9 mouse cellular contexts compared by ENCODE assay signal in the genomic region with DNA sequence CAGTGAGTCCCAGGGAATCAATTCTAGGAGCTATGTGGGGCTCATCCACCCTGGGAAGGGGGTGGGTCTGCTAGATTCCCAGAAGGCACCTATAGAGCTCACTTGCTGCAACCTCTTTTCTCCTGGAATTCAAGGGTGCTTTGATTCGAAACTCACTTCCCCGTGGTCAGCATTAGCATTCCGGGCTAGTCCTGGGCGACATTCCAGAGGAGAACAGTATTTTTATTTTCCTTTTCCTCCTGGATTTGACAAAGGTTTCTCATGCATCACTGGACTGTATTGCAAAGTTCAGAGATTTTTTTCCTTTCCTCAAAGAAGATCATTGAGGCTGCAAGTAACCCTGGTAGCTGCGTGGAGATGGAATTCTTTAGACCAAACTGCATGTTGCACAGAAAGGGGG.
DNase-seq lines count a peak whose midpoint lies in the region; ATAC-seq and TF ChIP-seq lines count a peak whose summit lies in the region.
"Had no signal": no experiment of that assay in that cellular context is flagged by ENCODE, and none has a peak within 500 bp of the region (broad histone marks: within the 10 kb centered on the region; RNA-seq: fewer than 3 reads in every experiment).

No protein-coding gene starts in this region.

- ATAC-seq in hindbrain, embryonic 14.5 days (ENCODE audit: low FRiP score): no peak
- ATAC-seq in forebrain, embryonic 12.5 days (ENCODE audit: low FRiP score): peak; percentile 36
- ATAC-seq in kidney, embryonic 14.5 days (ENCODE audit: low FRiP score, low TSS enrichment): no peak
- ATAC-seq in midbrain, embryonic 16.5 days: no peak
- no peak for ATAC-seq in monocyte, adult 5-6 weeks (replicated peaks; ENCODE audit: insufficient number of reproducible peaks, low FRiP score, low TSS enrichment, poor library complexity, severe bottlenecking)
- no peak for ATAC-seq in lung, postnatal 0 days

- no peak for DNase-seq in hindbrain, embryonic 10.5 days (ENCODE audit: low spot score)
- DNase-seq in hindbrain, embryonic 14.5 days (ENCODE audit: low spot score): no peak
- no peak for DNase-seq in urinary bladder, postnatal 25 days (ENCODE audit: low spot score)
- no peak for DNase-seq in lung, postnatal 0 days (ENCODE audit: low spot score)
- DNase-seq: heart, adult 11 months had no signal

- H3K9ac ChIP-seq in hindbrain, embryonic 14.5 days: no peak overlapping the region
- no peak overlapping the region for H3K9ac ChIP-seq in forebrain, embryonic 12.5 days
- H3K9ac ChIP-seq in kidney, embryonic 14.5 days (ENCODE audit: low read depth, low read length): no peak overlapping the region
- no peak overlapping the region for H3K9ac ChIP-seq in midbrain, embryonic 16.5 days (ENCODE audit: low read depth, low read length)
- H3K9ac ChIP-seq in lung, postnatal 0 days (replicated peaks; ENCODE audit: low read depth): no peak overlapping the region

- TF ChIP-seq CTCF in lung, postnatal 0 days (IDR thresholded peaks at IDR 0.05): no peak

- no peak for TF ChIP-seq EP300 in lung, postnatal 0 days (IDR thresholded peaks at IDR 0.05)

- no peak overlapping the region for H3K4me2 ChIP-seq in hindbrain, embryonic 14.5 days (replicated peaks)
- H3K4me2 ChIP-seq in forebrain, embryonic 12.5 days: no peak overlapping the region; the same call in 1 of the 2 replicates
- H3K4me2 ChIP-seq in kidney, embryonic 14.5 days (replicated peaks; ENCODE audit: low read depth, low read length): no peak overlapping the region
- no peak overlapping the region for H3K4me2 ChIP-seq in midbrain, embryonic 16.5 days (ENCODE audit: low read length)
- H3K4me2 ChIP-seq in lung, postnatal 0 days (replicated peaks; ENCODE audit: low read depth, low read length): no peak overlapping the region

- H3K36me3 ChIP-seq in hindbrain, embryonic 10.5 days: no peaks in the 10 kb centered on the region
- H3K36me3 ChIP-seq in hindbrain, embryonic 14.5 days (replicated peaks; ENCODE audit: control insufficient read depth, insufficient read depth): no peaks in the 10 kb centered on the region
- H3K36me3 ChIP-seq in forebrain, embryonic 12.5 days (replicated peaks): no peaks in the 10 kb centered on the region
- no peaks in the 10 kb centered on the region for H3K36me3 ChIP-seq in kidney, embryonic 14.5 days (ENCODE audit: control insufficient read depth, insufficient read depth, low read length)
- no peaks in the 10 kb centered on the region for H3K36me3 ChIP-seq in midbrain, embryonic 16.5 days (ENCODE audit: control insufficient read depth, insufficient read depth, low read length)
- H3K36me3 ChIP-seq in lung, postnatal 0 days (ENCODE audit: insufficient read depth, low read length): no peaks in the 10 kb centered on the region

- H3K4me1 ChIP-seq in hindbrain, embryonic 10.5 days (replicated peaks): peaks cover 58% of the 10 kb centered on the region
- 0 out of 2 replicates have a peak, but pooled peaks cover 21% of the 10 kb centered on the region for H3K4me1 ChIP-seq in hindbrain, embryonic 14.5 days (replicated peaks; ENCODE audit: control insufficient read depth, insufficient read depth, low read length)
- H3K4me1 ChIP-seq in forebrain, embryonic 12.5 days: peaks cover 49% of the 10 kb centered on the region
- H3K4me1 ChIP-seq in kidney, embryonic 14.5 days (ENCODE audit: control insufficient read depth, insufficient read depth, low read length): peaks cover 10% of the 10 kb centered on the region
- H3K4me1 ChIP-seq in midbrain, embryonic 16.5 days (ENCODE audit: control insufficient read depth, insufficient read depth, low read length): peaks cover 15% of the 10 kb centered on the region
- no peaks in the 10 kb centered on the region for H3K4me1 ChIP-seq in lung, postnatal 0 days (ENCODE audit: insufficient read depth, low read depth, low read length)

- peak overlapping the region; percentile 82 for H3K27ac ChIP-seq in hindbrain, embryonic 10.5 days
- H3K27ac ChIP-seq in hindbrain, embryonic 14.5 days: no peak overlapping the region
- H3K27ac ChIP-seq in forebrain, embryonic 12.5 days: peak overlapping the region; percentile 89
- H3K27ac ChIP-seq in kidney, embryonic 14.5 days (ENCODE audit: low read depth, low read length): peak overlapping the region; percentile 47; the same call in 1 of the 2 replicates
- peak overlapping the region; percentile 50 for H3K27ac ChIP-seq in midbrain, embryonic 16.5 days (ENCODE audit: low read length)
- H3K27ac ChIP-seq in lung, postnatal 0 days (ENCODE audit: low read length): no peak overlapping the region

- H3K4me3 ChIP-seq in hindbrain, embryonic 10.5 days: no peak overlapping the region
- no peak overlapping the region for H3K4me3 ChIP-seq in hindbrain, embryonic 14.5 days (replicated peaks; ENCODE audit: low read length)
- no peak overlapping the region for H3K4me3 ChIP-seq in forebrain, embryonic 12.5 days (replicated peaks)
- H3K4me3 ChIP-seq in kidney, embryonic 14.5 days (ENCODE audit: low read length): no peak overlapping the region
- H3K4me3 ChIP-seq in midbrain, embryonic 16.5 days (ENCODE audit: low read depth, low read length): no peak overlapping the region
- no peak overlapping the region for H3K4me3 ChIP-seq in lung, postnatal 0 days (ENCODE audit: low read depth, low read length)

- H3K9me3 ChIP-seq in hindbrain, embryonic 10.5 days: no peaks in the 10 kb centered on the region
- H3K9me3 ChIP-seq in hindbrain, embryonic 14.5 days (ENCODE audit: control insufficient read depth, low read length): no peaks in the 10 kb centered on the region
- H3K9me3 ChIP-seq in forebrain, embryonic 12.5 days: no peaks in the 10 kb centered on the region
- H3K9me3 ChIP-seq in kidney, embryonic 14.5 days (ENCODE audit: control insufficient read depth, low read length): no peaks in the 10 kb centered on the region
- no peaks in the 10 kb centered on the region for H3K9me3 ChIP-seq in midbrain, embryonic 16.5 days (replicated peaks; ENCODE audit: control insufficient read depth, low read length, poor library complexity, severe bottlenecking)
- no peaks in the 10 kb centered on the region for H3K9me3 ChIP-seq in lung, postnatal 0 days (ENCODE audit: low read length)

- no peaks in the 10 kb centered on the region for H3K27me3 ChIP-seq in hindbrain, embryonic 10.5 days (ENCODE audit: insufficient read depth, poor library complexity, severe bottlenecking)
- no peaks in the 10 kb centered on the region for H3K27me3 ChIP-seq in hindbrain, embryonic 14.5 days (ENCODE audit: control insufficient read depth, insufficient read depth, low read length)
- H3K27me3 ChIP-seq in forebrain, embryonic 12.5 days: no peaks in the 10 kb centered on the region
- no peaks in the 10 kb centered on the region for H3K27me3 ChIP-seq in kidney, embryonic 14.5 days (ENCODE audit: control insufficient read depth, insufficient read depth, low read length)
- no peaks in the 10 kb centered on the region for H3K27me3 ChIP-seq in midbrain, embryonic 16.5 days (ENCODE audit: control insufficient read depth, insufficient read depth, low read depth, low read length)
- H3K27me3 ChIP-seq in lung, postnatal 0 days (replicated peaks; ENCODE audit: insufficient read depth, low read length): no peaks in the 10 kb centered on the region

- WGBS in hindbrain, embryonic 10.5 days: 9% methylated on average over 5 of the region's 5 CpGs
- 9% methylated on average over 5 of the region's 5 CpGs for WGBS in hindbrain, embryonic 14.5 days
- WGBS in forebrain, embryonic 12.5 days: 8% methylated on average over 5 of the region's 5 CpGs
- 20% methylated on average over 5 of the region's 5 CpGs for WGBS in kidney, embryonic 14.5 days
- 14% methylated on average over 5 of the region's 5 CpGs for WGBS in midbrain, embryonic 16.5 days
- 39% methylated on average over 5 of the region's 5 CpGs for WGBS in lung, postnatal 0 days

Comparison
In these comparisons a context has a peak if more than half of its experiments do, and no peak if none do; other contexts are left out.
1. H3K27ac ChIP-seq: peak in hindbrain, embryonic 10.5 days (single experiment), forebrain, embryonic 12.5 days (single experiment), kidney, embryonic 14.5 days (single experiment) and midbrain, embryonic 16.5 days (single experiment); none in hindbrain, embryonic 14.5 days (single experiment) and lung, postnatal 0 days (single experiment).